Mouse (Mus musculus): ENCODE data around the gene Cmtm5. TPM values are rescaled to one million over a fixed set of nuclear protein-coding genes. Genes with fewer than 3 reads are reported as not detected.
"Not testable (repeated sequence)": the region's sequence is repeated elsewhere in the genome, so short reads cannot be mapped to it uniquely, and the experiment has no call there.

Cmtm5 gene
- polyA plus RNA-seq, 1 experiment from 2014 or later, result 2.0 TPM

GRCm38 (mm10) chr14:54945975-54946704 is 10.1 kb downstream of the Cmtm5 start:
- 84% methylated on average over 19 of the region's 19 CpGs for WGBS
- Histone ChIP-seq H3K4me3 (ENCODE audit: low read depth, low read length) (no peak overlapping the region), H3K4me2 (ENCODE audit: low read depth, low read length) (no peak overlapping the region), H3K27ac (replicated peaks; ENCODE audit: low read depth, low read length) (no peak overlapping the region), H3K36me3 (replicated peaks; ENCODE audit: control insufficient read depth, insufficient read depth, low read depth, low read length) (no peaks in the 10 kb centered on the region), H3K9me3 (replicated peaks; ENCODE audit: control insufficient read depth, low read length) (no peaks in the 10 kb centered on the region), H3K4me1 (ENCODE audit: control insufficient read depth, insufficient read depth, low read length) (no peaks in the 10 kb centered on the region), H3K27me3 (ENCODE audit: control insufficient read depth, insufficient read depth, low read length) (no peaks in the 10 kb centered on the region), H3K9ac (replicated peaks; ENCODE audit: low read length) (no peak overlapping the region)
- no peak for DNase-seq (ENCODE audit: low spot score)
- no peak for ATAC-seq (replicated peaks; ENCODE audit: insufficient number of reproducible peaks, low FRiP score, low TSS enrichment, low read depth)

GRCm38 (mm10) chr14:54947008-54947407 is 10.9 kb downstream of the Cmtm5 start:
- not testable (repeated sequence) for DNase-seq (ENCODE audit: low spot score); H3K4me3 ChIP-seq (ENCODE audit: low read depth, low read length); H3K27me3 ChIP-seq (ENCODE audit: control insufficient read depth, insufficient read depth, low read length); H3K4me1 ChIP-seq (ENCODE audit: control insufficient read depth, insufficient read depth, low read length); H3K4me2 ChIP-seq (ENCODE audit: low read depth, low read length); H3K9ac ChIP-seq (replicated peaks; ENCODE audit: low read length); H3K27ac ChIP-seq (replicated peaks; ENCODE audit: low read depth, low read length); ATAC-seq (replicated peaks; ENCODE audit: insufficient number of reproducible peaks, low FRiP score, low TSS enrichment, low read depth); H3K9me3 ChIP-seq (replicated peaks; ENCODE audit: control insufficient read depth, low read length); H3K36me3 ChIP-seq (replicated peaks; ENCODE audit: control insufficient read depth, insufficient read depth, low read depth, low read length)
- WGBS, result 87% methylated on average over 8 of the region's 11 CpGs

GRCm38 (mm10) chr14:54948781-54949180 is 12.7 kb downstream of the Cmtm5 start:
- H3K4me3 ChIP-seq (ENCODE audit: low read depth, low read length), result no peak overlapping the region
- no peak for ATAC-seq (replicated peaks; ENCODE audit: insufficient number of reproducible peaks, low FRiP score, low TSS enrichment, low read depth)
- DNase-seq (ENCODE audit: low spot score), result no peak
- no peak overlapping the region for H3K4me2 ChIP-seq (ENCODE audit: low read depth, low read length)
- H3K27ac ChIP-seq (replicated peaks; ENCODE audit: low read depth, low read length), result no peak overlapping the region
- no peak overlapping the region for H3K9ac ChIP-seq (replicated peaks; ENCODE audit: low read length)
- H3K4me1 ChIP-seq (ENCODE audit: control insufficient read depth, insufficient read depth, low read length), result no peaks in the 10 kb centered on the region
- H3K9me3 ChIP-seq (replicated peaks; ENCODE audit: control insufficient read depth, low read length), result no peaks in the 10 kb centered on the region
- no peaks in the 10 kb centered on the region for H3K36me3 ChIP-seq (replicated peaks; ENCODE audit: control insufficient read depth, insufficient read depth, low read depth, low read length)
- no peaks in the 10 kb centered on the region for H3K27me3 ChIP-seq (ENCODE audit: control insufficient read depth, insufficient read depth, low read length)
- 87% methylated on average over 9 of the region's 9 CpGs for WGBS

- no peak overlapping the region for H3K9ac ChIP-seq (replicated peaks; ENCODE audit: low read length)
- no peak overlapping the region for H3K4me2 ChIP-seq (ENCODE audit: low read depth, low read length)
- no peaks in the 10 kb centered on the region for H3K4me1 ChIP-seq (ENCODE audit: control insufficient read depth, insufficient read depth, low read length)
- no peak for ATAC-seq (replicated peaks; ENCODE audit: insufficient number of reproducible peaks, low FRiP score, low TSS enrichment, low read depth)
- no peak for DNase-seq (ENCODE audit: low spot score)
- H3K4me3 ChIP-seq (ENCODE audit: low read depth, low read length), result no peak overlapping the region
- no peak overlapping the region for H3K27ac ChIP-seq (replicated peaks; ENCODE audit: low read depth, low read length)
- no peaks in the 10 kb centered on the region for H3K9me3 ChIP-seq (replicated peaks; ENCODE audit: control insufficient read depth, low read length)
- no peaks in the 10 kb centered on the region for H3K36me3 ChIP-seq (replicated peaks; ENCODE audit: control insufficient read depth, insufficient read depth, low read depth, low read length)
- no peaks in the 10 kb centered on the region for H3K27me3 ChIP-seq (ENCODE audit: control insufficient read depth, insufficient read depth, low read length)
- WGBS, result 61% methylated on average over 12 of the region's 12 CpGs
Observed at GRCm38 (mm10) chr14:54950493-54950892, 14.4 kb downstream of the Cmtm5 start.

- Histone ChIP-seq H3K9ac (replicated peaks; ENCODE audit: low read length) (no peak overlapping the region), H3K36me3 (replicated peaks; ENCODE audit: control insufficient read depth, insufficient read depth, low read depth, low read length) (no peaks in the 10 kb centered on the region), H3K9me3 (replicated peaks; ENCODE audit: control insufficient read depth, low read length) (no peaks in the 10 kb centered on the region), H3K4me2 (ENCODE audit: low read depth, low read length) (no peak overlapping the region), H3K4me3 (ENCODE audit: low read depth, low read length) (no peak overlapping the region), H3K27ac (replicated peaks; ENCODE audit: low read depth, low read length) (no peak overlapping the region), H3K27me3 (ENCODE audit: control insufficient read depth, insufficient read depth, low read length) (no peaks in the 10 kb centered on the region), H3K4me1 (ENCODE audit: control insufficient read depth, insufficient read depth, low read length) (no peaks in the 10 kb centered on the region)
- 86% methylated on average over 6 of the region's 6 CpGs for WGBS
- no peak for DNase-seq (ENCODE audit: low spot score)
- no peak for ATAC-seq (replicated peaks; ENCODE audit: insufficient number of reproducible peaks, low FRiP score, low TSS enrichment, low read depth)
Observed at GRCm38 (mm10) chr14:54951587-54951986, 15.5 kb downstream of the Cmtm5 start.

GRCm38 (mm10) chr14:54953664-54954206 is 17.7 kb downstream of the Cmtm5 start:
- Histone ChIP-seq H3K27me3 (ENCODE audit: control insufficient read depth, insufficient read depth, low read length) (no peaks in the 10 kb centered on the region), H3K9me3 (replicated peaks; ENCODE audit: control insufficient read depth, low read length) (no peaks in the 10 kb centered on the region), H3K9ac (replicated peaks; ENCODE audit: low read length) (no peak overlapping the region), H3K4me1 (ENCODE audit: control insufficient read depth, insufficient read depth, low read length) (no peaks in the 10 kb centered on the region), H3K4me3 (ENCODE audit: low read depth, low read length) (no peak overlapping the region), H3K36me3 (replicated peaks; ENCODE audit: control insufficient read depth, insufficient read depth, low read depth, low read length) (no peaks in the 10 kb centered on the region), H3K27ac (replicated peaks; ENCODE audit: low read depth, low read length) (no peak overlapping the region), H3K4me2 (ENCODE audit: low read depth, low read length) (no peak overlapping the region)
- ATAC-seq (replicated peaks; ENCODE audit: insufficient number of reproducible peaks, low FRiP score, low TSS enrichment, low read depth), result no peak
- no peak for DNase-seq (ENCODE audit: low spot score)
- 84% methylated on average over 8 of the region's 8 CpGs for WGBS

- ATAC-seq (replicated peaks; ENCODE audit: insufficient number of reproducible peaks, low FRiP score, low TSS enrichment, low read depth), result no peak
- Histone ChIP-seq H3K4me2 (ENCODE audit: low read depth, low read length) (no peak overlapping the region), H3K4me1 (ENCODE audit: control insufficient read depth, insufficient read depth, low read length) (no peaks in the 10 kb centered on the region), H3K27ac (replicated peaks; ENCODE audit: low read depth, low read length) (no peak overlapping the region), H3K9me3 (replicated peaks; ENCODE audit: control insufficient read depth, low read length) (no peaks in the 10 kb centered on the region), H3K36me3 (replicated peaks; ENCODE audit: control insufficient read depth, insufficient read depth, low read depth, low read length) (no peaks in the 10 kb centered on the region), H3K4me3 (ENCODE audit: low read depth, low read length) (no peak overlapping the region), H3K27me3 (ENCODE audit: control insufficient read depth, insufficient read depth, low read length) (no peaks in the 10 kb centered on the region), H3K9ac (replicated peaks; ENCODE audit: low read length) (no peak overlapping the region)
- DNase-seq (ENCODE audit: low spot score), result no peak
- 76% methylated on average over 3 of the region's 3 CpGs for WGBS
Observed at GRCm38 (mm10) chr14:54954474-54954873, 18.4 kb downstream of the Cmtm5 start.

- no peak for ATAC-seq (replicated peaks; ENCODE audit: insufficient number of reproducible peaks, low FRiP score, low TSS enrichment, low read depth)
- WGBS, result 83% methylated on average over 3 of the region's 3 CpGs
Observed at GRCm38 (mm10) chr14:54955481-54955880, 19.4 kb downstream of the Cmtm5 start.

More at GRCm38 (mm10) chr14:54955481-54955880, 19.4 kb downstream of the Cmtm5 start:
- Histone ChIP-seq H3K4me3 (ENCODE audit: low read depth, low read length) (no peak overlapping the region), H3K27ac (replicated peaks; ENCODE audit: low read depth, low read length) (no peak overlapping the region), H3K27me3 (ENCODE audit: control insufficient read depth, insufficient read depth, low read length) (no peaks in the 10 kb centered on the region), H3K4me1 (ENCODE audit: control insufficient read depth, insufficient read depth, low read length) (no peaks in the 10 kb centered on the region), H3K9me3 (replicated peaks; ENCODE audit: control insufficient read depth, low read length) (no peaks in the 10 kb centered on the region), H3K9ac (replicated peaks; ENCODE audit: low read length) (no peak overlapping the region), H3K4me2 (ENCODE audit: low read depth, low read length) (no peak overlapping the region), H3K36me3 (replicated peaks; ENCODE audit: control insufficient read depth, insufficient read depth, low read depth, low read length) (no peaks in the 10 kb centered on the region)
- DNase-seq (ENCODE audit: low spot score), result no peak

Data from embryonic facial prominence, embryonic 11.5 days (tissue).